7 mouse cellular contexts compared by ENCODE assay signal in the genomic region with DNA sequence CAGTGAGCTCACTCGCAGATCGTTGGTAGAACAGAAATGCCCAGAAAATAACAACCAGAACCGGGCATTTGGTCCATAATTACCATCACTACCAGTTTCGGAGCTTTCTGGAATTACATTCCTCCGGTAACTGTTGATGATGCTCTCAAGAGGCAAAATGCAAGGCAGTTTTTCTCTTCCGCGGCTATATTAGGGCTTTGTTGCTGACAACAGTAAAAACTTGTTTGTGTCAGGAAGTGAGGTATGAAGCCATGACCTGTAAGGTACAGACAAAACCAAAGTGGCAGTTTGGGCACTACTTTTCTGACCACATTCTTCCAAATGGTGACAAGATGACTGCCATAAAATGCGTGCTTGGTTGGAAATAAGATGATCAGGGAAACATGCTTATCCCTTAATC.
DNase-seq lines count a peak whose midpoint lies in the region; ATAC-seq lines count a peak whose summit lies in the region.

No protein-coding gene starts in this region.

- no peaks in the 10 kb centered on the region for H3K9me3 ChIP-seq in heart, embryonic 16.5 days (replicated peaks; ENCODE audit: control insufficient read depth, low read length)

- peaks cover 26% of the 10 kb centered on the region for H3K27me3 ChIP-seq in heart, embryonic 16.5 days (ENCODE audit: control insufficient read depth, insufficient read depth, low read length)

- H3K27ac ChIP-seq in heart, embryonic 16.5 days (ENCODE audit: low read length), result no peak overlapping the region
- peak overlapping the region; percentile 91 for H3K27ac ChIP-seq in macrophage

- H3K4me1 ChIP-seq in heart, embryonic 16.5 days (ENCODE audit: control insufficient read depth, insufficient read depth, low read length), result peaks cover 12% of the 10 kb centered on the region

- H3K79me2 ChIP-seq in macrophage (ENCODE audit: inconsistent target), result peaks cover 47% of the 10 kb centered on the region

- H3K9ac ChIP-seq in heart, embryonic 16.5 days (ENCODE audit: low read length), result no peak overlapping the region

- peak overlapping the region; percentile 81 for H3K4me3 ChIP-seq in heart, embryonic 16.5 days (ENCODE audit: low read length)
- H3K4me3 ChIP-seq in macrophage (ENCODE audit: inconsistent target), result peak overlapping the region; percentile 98

- no peaks in the 10 kb centered on the region for H3K36me3 ChIP-seq in heart, embryonic 16.5 days (ENCODE audit: control insufficient read depth, insufficient read depth)
- H3K36me3 ChIP-seq in macrophage (ENCODE audit: inconsistent target), result no peaks in the 10 kb centered on the region

- WGBS in heart, embryonic 16.5 days, result 42% methylated on average over 8 of the region's 8 CpGs
- 30% methylated on average over 8 of the region's 8 CpGs for WGBS in macrophage (ENCODE audit: missing documents)

- peak overlapping the region; percentile 100 for H3K4me2 ChIP-seq in heart, embryonic 16.5 days (ENCODE audit: low read depth, low read length)

- DNase-seq in B cell, adult 2 months, result peak; percentile 41 to 42
- no peak for DNase-seq in right cerebral cortex, postnatal 14 days
- DNase-seq in gastrocnemius, postnatal 25 days, result no peak
- DNase-seq in adrenal gland, postnatal 10 days, result no peak

- ATAC-seq in CD4-positive, CD25-positive, alpha-beta regulatory T cell, adult 4 months, result peak; percentile 15
- no peak for ATAC-seq in heart, embryonic 16.5 days (replicated peaks; ENCODE audit: extremely low read depth, insufficient read depth, low FRiP score)

Comparison
In these comparisons a context has a peak if more than half of its experiments do, and no peak if none do; other contexts are left out.
1. DNase-seq: peak in B cell, adult 2 months (2 of 2); none in right cerebral cortex, postnatal 14 days (single experiment), gastrocnemius, postnatal 25 days (single experiment) and adrenal gland, postnatal 10 days (single experiment).